Mouse (Mus musculus) hindbrain, embryonic 13.5 days (tissue): ENCODE measurements around the gene Gins3. TPM values are rescaled to one million over a fixed set of nuclear protein-coding genes. Genes with fewer than 3 reads are reported as not detected.
A peak's percentile ranks its signal among the peaks of the same experiment; 100 is the strongest.
"Not testable (repeated sequence)": the region's sequence is repeated elsewhere in the genome, so short reads cannot be mapped to it uniquely, and the experiment has no call there.

Source experiments
- ATAC-seq: fragments of 200-750 bp; cut with Nextera tagmentation; 2 replicates; pipeline ENCODE4 v1.8.0; 2017; ENCODE audit warnings: moderate TSS enrichment; ENCODE audit not compliant: low FRiP score
- H3K27ac ChIP-seq: fragments of 300-500 bp; sonication (generic); 2 replicates; pipeline ENCODE4 v1.5.1; 2015; ENCODE audit warnings: inconsistent platforms, mild to moderate bottlenecking, moderate library complexity
- H3K27me3 ChIP-seq: fragments of 300-500 bp; sonication (generic); 2 replicates; pipeline ENCODE4 v1.6.1; 2015; ENCODE audit warnings: mild to moderate bottlenecking, inconsistent platforms
- H3K36me3 ChIP-seq: fragments of 300-500 bp; sonication (generic); 2 replicates; pipeline ENCODE4 v1.6.1; 2015; ENCODE audit warnings: mild to moderate bottlenecking, inconsistent platforms
- H3K4me1 ChIP-seq: fragments of 300-500 bp; sonication (generic); replicated peaks from 2 replicates; pipeline ENCODE4 v1.6.1; 2015; ENCODE audit warnings: inconsistent platforms
- H3K4me2 ChIP-seq: fragments of 300-500 bp; sonication (generic); 2 replicates; pipeline ENCODE4 v1.6.1; 2015; ENCODE audit warnings: inconsistent platforms, mild to moderate bottlenecking, moderate library complexity
- H3K4me3 ChIP-seq: fragments of 300-500 bp; sonication (generic); 2 replicates; pipeline ENCODE4 v1.5.1; 2015; ENCODE audit warnings: mild to moderate bottlenecking, inconsistent platforms
- H3K9ac ChIP-seq: fragments of 300-500 bp; sonication (generic); 2 replicates; pipeline ENCODE4 v1.6.1; 2015; ENCODE audit warnings: mild to moderate bottlenecking, inconsistent platforms
- H3K9me3 ChIP-seq: fragments of 300-500 bp; sonication (generic); 2 replicates; pipeline ENCODE4 v1.6.1; 2016; ENCODE audit warnings: inconsistent platforms
- WGBS: fragments of 180-500 bp; shearing (Covaris S2); methylation state at CpG from one replicate; pipeline ENCODE4 v1.1.7; 2015; 5-methylcytosine and 5-hydroxymethylcytosine counted together
- polyA plus RNA-seq: library from polyadenylated mRNA; unstranded; fragments of >200 nt; fragmentation: Nextera tagmentation; extraction: Ambion mirVana; gene quantifications from 2 replicates; pipeline ENCODE4 v1.2.1, GENCODE M21; 2015

Gins3 gene
- polyA plus RNA-seq, 1 experiment from 2014 or later, result 8.2 TPM

DNA sequence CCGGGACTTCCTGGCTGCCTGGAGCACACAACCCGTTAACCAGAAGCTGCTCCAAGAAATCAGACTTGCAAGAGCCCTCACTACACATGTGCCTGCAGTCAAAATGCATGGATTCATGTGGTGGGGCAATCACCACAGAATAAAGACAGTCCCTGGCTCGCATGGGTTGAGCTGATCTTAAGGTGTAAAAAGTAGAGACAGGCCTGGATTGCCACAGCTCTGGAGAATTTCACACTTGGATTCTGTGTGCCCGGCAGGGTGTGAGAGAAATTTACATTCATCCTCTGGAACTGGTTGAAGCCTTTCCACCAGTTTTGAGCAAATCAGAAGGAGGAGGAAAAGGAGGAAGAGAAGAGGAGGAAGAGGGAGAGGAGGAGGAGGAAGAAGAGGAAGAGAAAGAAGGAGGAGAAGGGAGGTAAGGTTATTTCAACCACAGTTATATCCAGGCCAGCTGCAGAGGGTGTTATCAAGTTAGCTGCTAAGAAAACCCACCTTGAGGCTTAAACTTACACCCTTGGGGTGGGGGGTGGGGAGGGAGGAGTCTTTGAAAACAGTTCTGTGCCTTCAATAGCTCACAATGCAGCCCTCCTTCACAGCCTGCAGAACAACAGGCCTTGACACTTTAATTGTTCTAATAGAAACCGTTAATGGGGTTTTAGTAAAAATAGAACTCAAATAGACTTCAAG is 23.2 kb downstream of the Gins3 start:
- WGBS, result 56% methylated on average over 5 of the region's 5 CpGs
- H3K4me3 ChIP-seq, result no peak overlapping the region
- no peak for ATAC-seq

DNA sequence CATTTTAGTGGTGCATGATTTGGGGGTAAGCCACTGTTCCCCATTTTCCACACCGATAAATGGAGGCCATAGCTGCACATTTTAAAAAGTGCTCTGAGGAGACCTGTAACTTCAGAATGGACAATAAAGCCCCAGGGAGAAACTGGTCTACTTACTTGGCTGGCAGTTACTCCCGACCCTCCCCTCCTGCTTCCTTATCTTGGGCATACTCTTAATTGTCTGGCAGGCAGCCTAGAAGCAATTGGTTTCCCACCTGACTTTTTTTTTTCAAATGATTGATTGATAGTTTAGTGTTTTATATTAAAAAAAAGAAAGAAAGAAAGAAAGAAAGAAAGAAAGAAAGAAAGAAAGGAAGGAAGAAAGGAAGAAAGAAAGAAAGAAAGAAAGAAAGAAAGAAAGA is 24.3 kb downstream of the Gins3 start:
- WGBS, result 65% methylated on average over 2 of the region's 2 CpGs
- Histone ChIP-seq H3K4me1 (no peaks in the 10 kb centered on the region), H3K4me2 (no peak overlapping the region), H3K9ac (no peak overlapping the region), H3K27me3 (no peaks in the 10 kb centered on the region), H3K36me3 (no peaks in the 10 kb centered on the region), H3K9me3 (no peaks in the 10 kb centered on the region), H3K4me3 (no peak overlapping the region), H3K27ac (no peak overlapping the region)
- ATAC-seq, result no peak

More for the DNA sequence above, 23.2 kb downstream of the Gins3 start:
- no peaks in the 10 kb centered on the region for H3K9me3 ChIP-seq
- H3K27ac ChIP-seq, result no peak overlapping the region
- H3K4me2 ChIP-seq, result no peak overlapping the region
- no peak overlapping the region for H3K9ac ChIP-seq
- H3K27me3 ChIP-seq, result no peaks in the 10 kb centered on the region
- no peaks in the 10 kb centered on the region for H3K4me1 ChIP-seq
- H3K36me3 ChIP-seq, result no peaks in the 10 kb centered on the region

GRCm38 (mm10) chr8:95660334-95660882 is 27.2 kb downstream of the Gins3 start:
- H3K4me2 ChIP-seq, result no peak overlapping the region
- WGBS, result 79% methylated on average over 6 of the region's 6 CpGs

GRCm38 (mm10) chr8:95661085-95661484 is 27.8 kb downstream of the Gins3 start:
- Histone ChIP-seq H3K27ac (no peak overlapping the region), H3K4me1 (no peaks in the 10 kb centered on the region), H3K4me2 (no peak overlapping the region), H3K27me3 (no peaks in the 10 kb centered on the region), H3K36me3 (no peaks in the 10 kb centered on the region), H3K4me3 (no peak overlapping the region), H3K9ac (no peak overlapping the region), H3K9me3 (no peaks in the 10 kb centered on the region)
- ATAC-seq, result no peak
- WGBS, result 83% methylated on average over 8 of the region's 8 CpGs

More at GRCm38 (mm10) chr8:95660334-95660882, 27.2 kb downstream of the Gins3 start:
- no peaks in the 10 kb centered on the region for H3K27me3 ChIP-seq
- ATAC-seq, result no peak
- no peaks in the 10 kb centered on the region for H3K9me3 ChIP-seq
- H3K27ac ChIP-seq, result no peak overlapping the region
- H3K9ac ChIP-seq, result no peak overlapping the region
- no peak overlapping the region for H3K4me3 ChIP-seq
- H3K36me3 ChIP-seq, result no peaks in the 10 kb centered on the region
- no peaks in the 10 kb centered on the region for H3K4me1 ChIP-seq

DNA sequence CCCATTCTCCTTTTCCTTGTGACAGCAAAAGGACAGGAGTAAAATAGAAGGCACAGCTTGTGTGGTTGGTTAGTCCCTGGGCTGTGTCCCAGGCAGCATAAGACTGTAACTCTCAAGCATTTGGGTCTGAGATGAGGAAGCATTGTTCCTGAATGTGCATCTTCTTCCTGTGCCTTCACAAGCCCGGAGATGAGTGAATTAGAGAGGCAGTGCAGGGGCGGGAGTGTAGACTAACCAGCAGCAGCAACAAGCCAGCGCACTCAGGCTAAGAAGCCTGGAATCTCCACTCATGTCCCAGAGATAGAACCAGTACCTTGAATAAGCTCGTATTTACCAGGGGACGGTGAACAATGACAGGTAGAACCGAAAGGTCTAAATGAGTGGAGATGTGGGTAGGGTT is 28.3 kb downstream of the Gins3 start:
- H3K27me3 ChIP-seq, result no peaks in the 10 kb centered on the region
- no peak for ATAC-seq
- WGBS, result 87% methylated on average over 6 of the region's 6 CpGs
- no peak overlapping the region for H3K4me2 ChIP-seq
- H3K36me3 ChIP-seq, result no peaks in the 10 kb centered on the region
- no peak overlapping the region for H3K9ac ChIP-seq
- H3K4me3 ChIP-seq, result no peak overlapping the region
- H3K9me3 ChIP-seq, result no peaks in the 10 kb centered on the region
- H3K4me1 ChIP-seq, result no peaks in the 10 kb centered on the region
- H3K27ac ChIP-seq, result no peak overlapping the region

DNA sequence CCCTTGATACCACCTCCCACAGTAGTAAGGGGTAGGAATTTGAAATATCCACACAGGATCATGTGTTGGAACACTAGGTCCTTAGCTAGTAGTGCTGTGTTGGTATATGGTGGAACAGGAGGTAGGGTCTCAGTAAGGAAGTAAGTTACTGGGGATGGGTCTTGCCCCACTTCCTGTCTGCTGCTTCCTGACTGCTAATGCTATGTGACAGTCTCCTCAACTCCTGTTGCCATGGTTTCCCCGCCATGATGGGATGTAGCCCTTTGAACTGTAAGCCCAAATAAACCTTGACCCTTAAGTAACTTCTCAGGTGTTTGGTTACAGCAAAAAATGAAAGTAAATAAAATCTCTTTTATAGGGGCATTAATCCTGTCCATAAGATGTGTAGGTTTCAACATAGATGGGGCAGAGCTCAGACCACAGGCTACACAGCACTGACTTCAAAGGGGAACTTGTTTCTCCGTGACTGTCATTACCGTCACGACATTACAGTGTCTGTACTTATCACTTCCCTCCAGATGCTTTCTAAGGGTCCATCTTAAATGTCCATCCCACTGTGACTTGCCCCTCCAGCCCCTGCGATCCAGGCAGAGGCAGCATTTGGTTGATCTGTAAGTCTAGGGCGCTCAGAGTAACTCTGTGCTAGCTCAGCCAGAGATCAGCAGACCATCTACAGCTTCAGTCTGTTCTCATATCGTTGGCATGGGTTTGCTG is 29.8 kb downstream of the Gins3 start:
- no peak overlapping the region for H3K9ac ChIP-seq
- 88% methylated on average over 7 of the region's 7 CpGs for WGBS
- H3K4me3 ChIP-seq, result no peak overlapping the region
- H3K9me3 ChIP-seq, result no peaks in the 10 kb centered on the region
- H3K4me2 ChIP-seq, result no peak overlapping the region
- no peaks in the 10 kb centered on the region for H3K27me3 ChIP-seq
- no peaks in the 10 kb centered on the region for H3K36me3 ChIP-seq
- H3K4me1 ChIP-seq, result no peaks in the 10 kb centered on the region
- no peak overlapping the region for H3K27ac ChIP-seq
- no peak for ATAC-seq

DNA sequence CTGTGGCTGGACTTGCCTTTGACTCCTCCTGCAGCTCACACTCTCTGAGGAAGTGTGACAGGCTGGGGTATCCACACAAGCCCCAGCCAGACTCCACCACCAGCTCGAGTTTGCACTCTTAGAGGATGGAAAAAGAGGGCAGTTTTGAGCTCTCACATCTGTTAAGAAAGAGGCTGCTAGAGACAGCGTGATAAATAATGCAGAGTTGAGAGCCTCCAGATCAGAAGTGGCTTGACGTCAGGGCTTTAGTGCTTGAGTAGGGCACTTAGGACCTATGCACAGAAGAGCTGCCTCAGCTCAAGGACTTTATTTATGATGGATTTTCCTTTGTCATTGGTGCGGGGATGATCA is 30.3 kb downstream of the Gins3 start:
- H3K4me2 ChIP-seq, result no peak overlapping the region
- no peak overlapping the region for H3K27ac ChIP-seq
- H3K36me3 ChIP-seq, result no peaks in the 10 kb centered on the region
- H3K9ac ChIP-seq, result no peak overlapping the region
- H3K4me3 ChIP-seq, result no peak overlapping the region
- H3K9me3 ChIP-seq, result no peaks in the 10 kb centered on the region
- WGBS, result 77% methylated on average over 4 of the region's 4 CpGs
- H3K4me1 ChIP-seq, result peaks cover 1% of the 10 kb centered on the region
- H3K27me3 ChIP-seq, result no peaks in the 10 kb centered on the region
- no peak for ATAC-seq

DNA sequence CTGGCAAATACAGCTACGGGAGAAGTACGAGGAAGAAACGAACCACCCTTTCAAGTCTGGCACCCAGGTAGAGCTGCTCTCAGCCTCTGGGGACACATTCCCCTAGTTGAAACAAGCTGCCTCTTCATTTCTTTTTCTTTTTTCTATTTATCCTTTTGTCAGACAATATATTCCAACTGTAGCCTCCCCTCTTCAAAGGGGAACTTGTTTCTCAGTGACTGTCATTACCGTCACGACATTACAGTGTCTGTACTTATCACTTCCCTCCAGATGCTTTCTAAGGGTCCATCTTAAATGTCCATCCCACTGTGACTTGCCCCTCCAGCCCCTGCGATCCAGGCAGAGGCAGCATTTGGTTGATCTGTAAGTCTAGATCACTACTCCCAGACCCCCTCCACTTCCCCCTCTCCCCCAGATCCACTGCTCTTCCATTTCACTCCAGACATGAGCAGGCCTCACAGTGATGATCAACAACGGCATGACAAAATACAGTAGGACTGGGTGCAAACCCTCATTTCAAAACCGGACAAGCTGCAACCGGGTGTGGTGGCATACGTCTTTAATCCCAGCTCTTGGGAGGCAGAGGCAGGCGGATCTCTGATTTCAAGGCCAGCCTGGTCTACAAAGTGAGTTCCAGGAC is 32.7 kb downstream of the Gins3 start:
- H3K4me2 ChIP-seq, H3K9ac ChIP-seq, H3K4me1 ChIP-seq, ATAC-seq, H3K4me3 ChIP-seq, H3K27me3 ChIP-seq, H3K27ac ChIP-seq, H3K9me3 ChIP-seq, H3K36me3 ChIP-seq: not testable (repeated sequence)
- 97% methylated on average over 11 of the region's 11 CpGs for WGBS

DNA sequence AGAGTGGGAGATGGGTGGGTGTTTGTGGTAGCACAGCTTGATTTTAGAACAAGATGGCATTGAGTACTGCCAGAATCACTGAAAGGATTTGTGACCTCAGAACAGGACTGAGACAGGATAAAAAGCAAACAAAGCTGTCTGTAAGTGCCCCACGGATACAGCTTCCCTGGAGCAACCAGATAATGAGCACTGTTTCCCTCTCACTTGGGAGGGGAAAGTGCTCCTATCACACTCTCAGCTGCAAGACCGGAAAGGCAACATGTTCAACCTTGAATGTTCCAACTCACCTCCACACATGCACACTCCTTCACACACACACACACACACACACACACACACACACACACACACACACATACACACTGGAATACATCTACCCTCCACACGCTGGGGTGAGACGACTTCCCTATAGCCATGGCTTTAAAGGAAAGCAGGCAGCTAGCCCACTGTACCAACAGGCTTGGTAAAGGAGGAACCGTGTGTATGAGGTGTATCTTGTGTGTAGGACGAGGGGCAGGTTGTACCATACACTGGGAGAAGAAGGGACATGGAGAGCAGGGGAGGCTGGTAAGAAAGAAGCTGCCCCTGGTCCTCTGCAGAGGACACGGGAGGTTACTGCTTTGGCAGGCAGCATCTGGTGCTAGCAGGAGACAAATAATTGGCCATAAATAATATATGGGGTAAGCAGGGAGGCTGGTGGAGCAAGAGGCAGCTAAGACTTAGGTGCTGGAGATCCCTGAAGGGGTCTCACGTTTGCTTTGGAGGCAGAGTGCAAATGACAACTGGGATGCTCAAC is 35.1 kb downstream of the Gins3 start:
- no peaks in the 10 kb centered on the region for H3K36me3 ChIP-seq
- no peaks in the 10 kb centered on the region for H3K9me3 ChIP-seq
- no peaks in the 10 kb centered on the region for H3K27me3 ChIP-seq
- H3K4me3 ChIP-seq, result no peak overlapping the region
- peak overlapping the region; percentile 55 for H3K27ac ChIP-seq
- no peak overlapping the region for H3K4me2 ChIP-seq
- ATAC-seq, result no peak
- H3K4me1 ChIP-seq, result peaks cover 5% of the 10 kb centered on the region
- WGBS, result 61% methylated on average over 8 of the region's 8 CpGs
- H3K9ac ChIP-seq, result 0 out of 2 replicates have a peak overlapping the region, but pooled peaks have one; percentile 3

DNA sequence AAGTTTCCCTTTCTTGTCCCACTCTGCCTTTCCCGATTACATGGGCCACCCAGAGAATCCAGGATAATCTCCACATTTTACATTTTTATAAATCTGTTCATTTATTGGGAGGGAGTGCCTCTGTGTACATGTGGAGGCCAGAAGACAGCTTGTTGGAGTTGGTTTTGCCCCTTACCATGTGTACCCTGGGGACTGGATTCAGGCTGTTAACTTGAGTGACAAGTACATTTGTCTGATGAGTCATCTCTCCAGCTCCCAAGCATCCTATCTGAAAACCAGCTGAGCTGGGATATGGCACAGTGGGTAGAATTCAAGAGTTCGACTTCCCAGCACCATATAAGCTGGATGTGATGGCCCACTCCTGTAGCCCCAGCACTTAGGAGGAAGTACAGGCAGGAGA is 36.7 kb downstream of the Gins3 start:
- no peaks in the 10 kb centered on the region for H3K36me3 ChIP-seq
- H3K27ac ChIP-seq, result no peak overlapping the region
- 90% methylated on average over 2 of the region's 2 CpGs for WGBS
- no peaks in the 10 kb centered on the region for H3K9me3 ChIP-seq
- H3K27me3 ChIP-seq, result peaks cover 6% of the 10 kb centered on the region
- H3K4me2 ChIP-seq, result no peak overlapping the region
- H3K4me1 ChIP-seq, result peaks cover 12% of the 10 kb centered on the region
- ATAC-seq, result no peak
- no peak overlapping the region for H3K9ac ChIP-seq
- no peak overlapping the region for H3K4me3 ChIP-seq

DNA sequence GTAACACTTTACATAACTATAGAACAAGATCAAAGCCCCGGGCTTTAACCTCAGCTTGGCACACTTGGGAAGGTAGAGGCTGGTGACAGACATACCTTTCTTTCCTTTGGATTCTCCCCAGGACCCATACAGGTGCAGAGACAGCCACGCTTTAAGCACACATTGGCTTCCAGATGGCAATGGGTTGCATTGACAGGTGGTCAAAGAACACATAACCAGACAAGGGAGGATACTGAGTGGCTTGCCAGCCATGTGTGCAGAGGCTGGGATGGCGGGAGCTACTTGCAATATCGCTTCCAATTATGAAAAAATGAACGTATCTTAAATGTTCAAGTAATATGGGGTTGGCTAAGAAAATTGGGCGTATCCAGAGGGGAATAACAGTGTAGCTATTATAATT is 38.6 kb downstream of the Gins3 start:
- Histone ChIP-seq H3K4me2 (no peak overlapping the region), H3K27ac (no peak overlapping the region), H3K4me3 (no peak overlapping the region), H3K36me3 (no peaks in the 10 kb centered on the region), H3K9ac (no peak overlapping the region), H3K4me1 (peaks cover 14% of the 10 kb centered on the region), H3K9me3 (no peaks in the 10 kb centered on the region), H3K27me3 (peaks cover 25% of the 10 kb centered on the region)
- ATAC-seq, result no peak
- 86% methylated on average over 6 of the region's 6 CpGs for WGBS

- no peak overlapping the region for H3K9ac ChIP-seq
- no peaks in the 10 kb centered on the region for H3K36me3 ChIP-seq
- H3K4me1 ChIP-seq, result peaks cover 21% of the 10 kb centered on the region
- 75% methylated on average over 5 of the region's 5 CpGs for WGBS
- no peak overlapping the region for H3K4me3 ChIP-seq
- no peak overlapping the region for H3K27ac ChIP-seq
- peaks cover 34% of the 10 kb centered on the region for H3K27me3 ChIP-seq
- H3K4me2 ChIP-seq, result no peak overlapping the region
- no peaks in the 10 kb centered on the region for H3K9me3 ChIP-seq
- no peak for ATAC-seq
These were observed 39.6 kb downstream of the Gins3 start for GRCm38 (mm10) chr8:95672811-95673210.
